Mouse (Mus musculus) gastrocnemius, postnatal 36 days (tissue): Measurements from ENCODE around the gene Il1rn. TPM values are rescaled to one million over a fixed set of nuclear protein-coding genes. Genes with fewer than 3 reads are reported as not detected.

ENCODE experiments used
- DNase-seq, 2 experiments: peaks; one replicate each; pipeline ENCODE4 v3.0.0; 2022
- intact Hi-C: fragments of 180-260 bp; cut with DNase I; formaldehyde crosslinking; loops from one replicate; pipeline ENCODE4 v1.15.1; 2025
- long read RNA-seq, 2 experiments: library from polyadenylated mRNA; stranded (forward); transcript quantifications; one replicate each; pipeline ENCODE4 v2.0.0; 2021
- total RNA-seq, 2 experiments: library from RNA; stranded (reverse); gene quantifications; 2 replicates each; pipeline ENCODE4 v1.2.3; 2021

The Il1rn gene
- total RNA-seq, result not detected
- long read RNA-seq, experiment 1, result 0 reads
- long read RNA-seq, experiment 2, result 0 reads

DNA sequence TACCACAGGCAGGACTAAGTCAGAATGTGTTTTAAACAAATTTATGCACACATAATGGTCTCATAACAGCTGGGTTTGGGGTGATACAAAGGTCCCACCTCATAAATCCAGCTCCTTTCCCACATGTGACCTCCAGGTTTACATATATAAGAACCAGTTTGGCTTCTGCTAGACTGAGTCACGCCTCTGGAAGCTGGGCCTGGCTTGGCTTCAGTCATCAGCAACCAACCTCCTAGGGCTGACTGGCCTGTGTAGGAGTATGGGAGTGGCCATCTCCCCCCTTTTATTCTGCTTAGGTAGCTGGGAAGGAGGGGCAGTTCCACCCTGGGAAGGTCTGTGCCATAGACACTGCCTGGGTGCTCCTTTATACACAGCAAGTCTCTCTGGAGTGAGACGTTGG, at the start of gene Il1rn:
Gene Il1rn, plus strand, starts transcription at position 309 of the 400 bp plus-strand sequence.
- intact Hi-C loops, result no loop called here
- DNase-seq, result no peak

DNA sequence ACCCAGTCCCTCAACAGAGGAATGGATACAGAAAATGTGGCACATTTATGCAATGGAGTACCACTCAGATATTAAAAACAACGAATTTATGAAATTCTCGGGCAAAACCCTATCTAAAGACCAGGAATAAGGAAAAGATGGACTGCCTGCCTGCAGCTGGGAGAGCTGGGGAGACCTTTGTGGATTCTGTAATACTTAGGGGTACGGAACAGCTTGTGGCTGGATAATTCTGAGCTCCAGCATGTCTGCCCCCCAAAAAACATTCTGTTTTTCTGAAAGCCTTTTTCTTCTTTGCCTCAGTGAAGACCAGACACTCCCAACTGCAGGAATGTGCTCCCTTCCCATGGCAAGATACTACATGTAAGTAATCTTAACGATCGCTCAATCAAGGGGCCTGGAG, 45.8 kb upstream of the Il1rn start, which contains the start of gene Il1f10:
Gene Il1f10, plus strand, starts transcription at position 301 of the 400 bp plus-strand sequence.
- intact Hi-C loops, result no loop called here

DNA sequence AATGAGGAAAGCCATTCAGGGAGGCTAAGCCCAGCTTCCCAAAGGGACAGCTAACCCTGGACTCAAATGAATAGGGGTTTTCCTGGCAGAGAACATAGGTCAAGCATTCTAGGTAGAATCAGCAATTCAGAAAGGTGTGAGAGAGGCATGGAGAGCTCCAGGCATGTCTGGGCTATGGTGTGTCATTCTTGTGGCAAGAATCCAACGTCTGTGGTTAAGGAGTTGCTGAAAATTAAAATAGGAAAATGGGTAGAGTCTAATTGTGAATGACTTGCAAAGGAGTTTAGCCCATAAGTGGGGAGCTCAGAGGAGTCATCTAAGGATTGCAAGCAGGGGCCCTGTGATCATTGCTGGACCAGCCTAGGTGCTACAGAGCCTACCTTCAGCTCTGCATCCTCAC, 42.0 kb upstream of the Il1rn start:
- intact Hi-C loops, result loop anchor here (5.0 kb wide), 1 partner anchor 273 kb away; no protein-coding TSS in a partner anchor
- no peak for DNase-seq

More for the DNA sequence above, 45.8 kb upstream of the Il1rn start, which contains the start of gene Il1f10:
- no peak for DNase-seq

DNA sequence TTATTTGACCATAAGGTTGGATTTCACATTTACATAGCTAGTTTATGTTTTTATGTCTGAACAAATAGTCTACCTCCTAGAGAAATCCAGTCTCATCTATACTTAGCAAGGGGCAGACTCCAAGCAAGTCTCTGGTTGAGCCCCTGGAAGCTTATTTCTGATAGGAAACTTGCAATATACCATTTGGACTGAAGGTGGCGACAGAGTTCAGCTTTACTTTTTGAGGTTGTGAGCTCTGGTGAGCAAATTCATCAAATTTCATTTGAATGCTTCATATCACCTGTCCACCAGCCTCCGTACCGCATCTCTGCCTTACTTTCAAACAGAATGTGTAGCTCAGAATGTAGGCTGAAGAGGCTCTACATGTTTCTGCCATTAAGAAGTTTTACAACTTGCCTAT, 39.8 kb upstream of the Il1rn start:
- no peak for DNase-seq
- intact Hi-C loops, result loop anchor here (2.0 to 5.0 kb wide), 2 partner anchors 108 to 270 kb away; no protein-coding TSS in a partner anchor

DNA sequence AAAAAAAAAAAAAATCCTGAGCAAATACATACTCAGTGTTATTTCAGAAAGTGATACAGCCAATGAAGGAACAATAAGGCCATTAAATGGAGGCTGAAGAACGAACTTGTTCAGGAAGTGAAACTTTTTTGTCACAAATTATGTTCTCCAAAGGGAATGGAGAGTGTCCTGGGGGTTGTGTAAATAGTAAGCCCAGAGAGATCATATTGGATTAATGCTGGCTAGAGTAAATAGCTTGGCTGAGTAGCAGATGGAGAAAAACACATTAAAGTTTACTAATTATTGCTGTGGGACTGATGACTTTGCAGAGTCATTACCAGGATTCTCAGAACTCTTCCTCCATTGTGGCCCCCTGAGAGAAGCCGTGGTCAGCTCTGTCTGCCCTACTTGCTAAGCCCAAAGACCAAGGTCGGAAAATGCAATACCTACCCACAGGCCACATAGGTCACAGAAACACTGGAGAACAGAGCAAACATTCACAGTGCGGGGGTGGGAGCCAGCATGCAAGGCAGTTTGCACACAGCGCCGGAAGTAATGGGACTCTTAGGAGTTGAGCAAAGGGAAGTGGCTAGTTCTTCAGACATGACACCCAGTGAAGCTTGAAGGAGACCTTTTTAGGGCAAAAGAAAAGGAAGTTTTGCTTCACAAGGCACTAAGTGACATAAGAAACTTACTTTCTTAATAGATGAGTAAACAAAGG, 25.2 kb upstream of the Il1rn start:
- intact Hi-C loops, result no loop called here
- no peak for DNase-seq

DNA sequence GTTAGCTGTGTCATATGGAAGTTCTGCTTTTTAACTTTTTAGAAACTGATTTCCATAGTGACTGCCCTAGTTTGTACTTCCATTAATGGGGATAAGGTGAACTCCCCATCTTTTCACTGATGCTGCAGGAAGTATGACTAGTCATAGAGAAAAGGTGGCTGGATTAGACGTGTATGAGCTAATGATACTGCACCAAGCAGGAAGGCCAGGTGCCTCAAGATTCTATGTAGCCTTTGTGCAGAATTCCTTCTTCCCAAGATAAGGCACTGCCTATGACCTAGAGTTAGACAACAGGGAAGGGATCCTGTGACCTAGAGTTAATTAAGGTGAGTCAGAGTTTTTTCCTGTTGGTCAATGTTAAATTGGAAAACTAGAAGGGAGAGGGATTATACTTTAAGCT, 19.7 kb upstream of the Il1rn start:
- DNase-seq, result no peak
- intact Hi-C loops, result no loop called here

DNA sequence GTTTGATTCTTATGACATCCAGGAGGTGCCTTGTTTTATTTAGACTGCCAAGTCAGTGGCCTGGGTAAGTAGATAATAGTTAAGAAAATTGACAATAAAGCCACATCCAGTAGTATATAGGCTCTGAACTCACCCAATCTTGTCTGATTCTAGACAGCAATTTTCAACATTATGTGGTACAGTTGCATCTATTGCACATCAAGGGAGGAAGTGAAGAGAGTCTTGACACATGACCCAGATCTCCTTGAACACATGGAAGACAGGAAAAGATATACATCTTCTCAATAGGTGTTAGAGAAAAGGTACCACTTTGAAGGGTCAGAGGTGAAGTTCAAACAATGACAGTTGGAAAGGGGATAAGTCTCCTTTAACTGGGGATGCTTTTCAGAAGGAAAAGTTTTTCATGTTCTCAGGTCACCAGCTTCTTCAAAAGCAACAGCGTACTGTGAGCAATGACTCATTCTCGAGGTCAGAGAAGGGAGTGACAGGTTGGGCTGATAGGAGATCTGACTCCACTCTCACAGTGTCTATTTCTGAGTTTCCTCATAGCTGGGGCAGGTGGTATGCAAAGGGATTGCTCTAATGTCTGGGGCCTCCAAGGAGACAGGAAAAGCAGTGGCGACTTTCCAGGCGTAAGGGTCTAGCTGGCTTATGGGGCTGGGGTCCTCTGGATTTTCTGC, 18.6 kb upstream of the Il1rn start:
- DNase-seq, result no peak
- intact Hi-C loops, result no loop called here

DNA sequence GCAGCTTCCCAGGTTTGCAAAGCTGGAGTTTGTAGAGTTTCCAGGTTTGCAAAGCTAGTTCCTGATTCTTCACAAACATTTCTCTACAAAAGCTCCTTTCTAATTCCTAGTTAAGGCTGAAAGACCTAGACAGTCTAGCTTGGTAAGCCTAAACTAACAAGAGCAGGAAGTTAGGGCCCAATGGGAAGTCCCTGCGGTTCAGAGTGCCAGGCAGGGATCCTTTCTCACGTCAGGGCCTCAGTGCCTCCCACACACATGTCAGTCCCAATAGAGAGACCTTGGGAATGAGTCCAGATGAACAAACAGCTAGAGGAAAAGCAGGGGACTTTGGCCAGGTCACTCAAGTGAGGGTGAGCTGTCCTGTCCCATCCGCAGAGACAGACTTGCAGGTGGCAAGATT, 1.3 kb upstream of the Il1rn start:
- intact Hi-C loops, result no loop called here
- DNase-seq, result no peak

DNA sequence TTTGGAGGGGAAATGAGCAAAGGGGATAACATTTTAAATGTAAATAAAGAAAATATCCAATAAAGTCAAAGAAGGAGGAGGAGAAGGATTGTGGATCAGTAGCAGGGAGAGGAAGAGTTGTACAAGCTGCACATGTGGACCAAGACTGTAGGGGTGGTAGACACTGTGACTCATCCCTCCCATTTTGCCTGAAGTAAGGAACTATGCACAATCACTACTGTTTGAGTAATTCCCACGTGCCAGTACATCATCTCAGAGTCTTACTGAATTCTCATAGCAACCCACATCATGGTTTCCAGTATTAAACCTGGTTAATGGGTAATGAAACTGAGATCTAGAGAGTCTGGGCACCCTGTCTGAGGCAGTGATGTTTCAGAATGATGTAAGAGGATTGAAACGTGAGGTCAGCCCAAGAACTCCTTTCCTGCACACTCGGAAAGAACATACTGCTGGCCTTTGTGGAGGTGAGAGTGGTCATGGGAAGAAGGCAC, 4.8 kb downstream of the Il1rn start:
- intact Hi-C loops, result no loop called here
- no peak for DNase-seq

DNA sequence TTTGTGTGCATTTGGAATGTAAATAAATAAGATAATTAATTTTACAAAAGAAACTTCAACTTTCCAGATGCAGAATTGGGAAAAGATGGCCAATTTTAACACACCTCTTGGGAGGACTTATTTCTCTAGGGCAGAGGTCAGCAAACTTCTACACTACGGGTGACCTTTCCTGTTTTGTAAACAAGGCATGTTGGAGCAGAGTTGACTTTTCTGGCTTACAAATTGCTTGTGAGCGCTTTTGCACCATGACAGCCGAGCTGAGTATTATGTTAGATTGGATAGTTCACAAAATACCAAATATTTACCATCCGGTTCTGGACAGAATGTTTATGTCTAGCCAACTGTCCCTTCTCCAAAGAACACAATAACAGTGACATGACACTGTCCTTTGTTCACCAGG, 8.0 kb downstream of the Il1rn start:
- no peak for DNase-seq
- intact Hi-C loops, result no loop called here

DNA sequence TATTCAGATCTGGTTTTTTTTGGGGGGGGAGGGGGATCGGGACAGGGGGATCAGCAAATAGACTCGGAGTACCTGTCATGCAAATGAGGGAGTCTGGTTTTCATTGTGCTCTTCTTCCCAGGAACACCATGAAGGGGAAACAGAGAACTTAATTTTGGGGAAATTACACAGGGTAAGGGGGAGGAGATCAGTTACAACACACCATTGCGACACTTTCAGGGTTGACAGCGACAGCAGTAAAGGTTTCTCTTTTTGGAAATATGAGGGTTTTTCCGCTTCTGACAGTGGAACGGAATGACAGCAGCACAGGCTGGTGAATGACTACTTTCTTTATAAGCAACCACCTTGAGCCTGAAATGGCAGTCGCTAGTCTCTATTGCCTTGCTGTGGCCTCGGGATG, 8.4 kb downstream of the Il1rn start:
- DNase-seq, result no peak
- intact Hi-C loops, result no loop called here

DNA sequence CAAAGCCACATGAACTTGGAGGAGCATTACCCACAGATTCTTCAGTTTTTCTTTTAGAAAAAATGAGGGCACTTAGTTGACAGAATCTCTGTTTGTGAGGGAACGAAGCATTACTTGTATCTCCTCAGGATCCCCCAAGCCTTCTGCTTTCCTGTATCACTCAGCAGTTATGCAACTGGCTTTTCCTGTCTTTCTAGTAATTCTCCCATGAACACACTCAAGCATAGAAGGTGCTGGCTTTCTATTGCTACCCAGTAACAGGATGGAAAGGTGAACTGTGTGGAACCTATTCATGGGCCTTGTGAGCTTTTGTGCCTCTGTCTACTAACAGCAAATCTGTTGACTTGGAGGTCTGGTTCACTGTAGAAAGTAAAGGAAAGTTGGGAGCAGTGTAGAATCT, 11.3 kb downstream of the Il1rn start:
- intact Hi-C loops, result no loop called here
- no peak for DNase-seq

DNA sequence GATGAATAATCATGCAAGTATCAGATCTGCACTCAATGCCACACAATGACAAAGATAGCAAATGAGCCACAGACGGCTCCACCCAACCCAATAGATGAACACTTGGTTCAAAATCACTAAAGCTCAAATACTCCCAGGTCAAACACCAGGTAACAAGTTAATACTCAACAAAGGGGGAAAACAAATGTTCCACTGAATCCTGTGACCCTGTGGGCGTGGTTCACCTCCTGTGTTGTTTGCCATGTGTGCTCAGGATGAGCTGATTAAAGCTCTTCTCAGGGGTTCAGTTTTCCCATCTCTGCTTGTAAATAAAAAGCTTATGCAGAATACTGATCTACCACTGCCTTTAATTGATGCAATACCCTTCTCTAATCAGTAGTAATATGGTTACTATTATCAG, 14.5 kb downstream of the Il1rn start:
- intact Hi-C loops, result no loop called here

DNA sequence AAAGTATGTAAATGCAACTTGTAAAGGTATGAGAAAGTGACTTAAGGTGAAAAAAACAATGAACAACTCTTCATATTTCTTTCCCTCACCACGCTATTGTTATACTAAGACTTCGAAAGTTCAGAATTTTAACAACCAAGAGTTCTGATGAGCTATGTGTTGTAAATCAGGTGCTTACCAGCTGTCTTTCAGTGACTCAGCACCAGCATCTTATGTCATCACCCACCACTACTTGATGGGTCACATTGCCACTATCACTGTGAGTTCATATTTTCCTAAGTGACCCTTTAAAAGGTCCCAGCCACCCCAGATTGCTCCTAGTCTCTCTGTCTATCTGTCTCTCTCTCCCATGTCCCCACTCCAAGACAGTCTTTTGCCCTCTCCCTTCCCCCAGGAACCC, 16.4 kb downstream of the Il1rn start:
- intact Hi-C loops, result no loop called here
- DNase-seq, result no peak

More for the DNA sequence above, 14.5 kb downstream of the Il1rn start:
- DNase-seq, result no peak

DNA sequence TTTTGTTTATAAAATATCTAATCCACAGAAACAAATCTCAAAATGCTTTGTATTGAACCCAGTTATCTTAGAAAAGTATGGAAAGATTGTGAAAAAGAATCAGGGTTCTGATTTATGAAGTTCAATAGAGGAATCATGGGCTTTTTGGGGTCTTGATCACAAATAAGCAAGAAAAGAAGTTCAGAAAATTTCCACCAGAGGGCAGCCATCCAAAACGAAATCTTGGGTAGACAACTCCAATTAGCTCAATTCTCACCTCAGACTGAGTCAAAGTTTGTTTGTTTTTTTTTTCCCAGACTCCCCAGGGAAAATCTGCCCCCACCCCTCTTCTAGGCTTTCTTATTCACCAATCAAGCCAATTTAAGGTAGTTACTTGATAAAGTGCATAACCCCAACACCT, 21.0 kb downstream of the Il1rn start:
- intact Hi-C loops, result no loop called here
- DNase-seq, result no peak

DNA sequence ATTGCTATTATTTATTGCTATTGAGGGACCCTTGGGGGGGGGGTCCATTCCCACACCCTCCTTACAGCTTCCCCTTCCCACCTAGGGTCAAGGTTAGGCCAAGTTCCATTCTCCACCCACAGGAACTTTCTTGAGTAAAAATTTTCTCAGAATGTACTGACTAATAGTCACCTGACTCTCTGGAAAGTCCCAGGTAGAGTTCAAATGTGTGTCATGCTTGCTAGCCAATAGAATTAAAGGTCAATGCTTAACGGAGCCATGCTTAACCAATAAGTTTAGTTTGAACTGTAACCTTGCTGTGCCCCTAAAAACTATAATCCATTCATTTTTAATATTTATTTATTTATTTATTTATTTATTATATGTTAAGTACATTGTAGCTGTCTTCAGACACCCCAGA, 22.7 kb downstream of the Il1rn start:
- intact Hi-C loops, result no loop called here
- no peak for DNase-seq

DNA sequence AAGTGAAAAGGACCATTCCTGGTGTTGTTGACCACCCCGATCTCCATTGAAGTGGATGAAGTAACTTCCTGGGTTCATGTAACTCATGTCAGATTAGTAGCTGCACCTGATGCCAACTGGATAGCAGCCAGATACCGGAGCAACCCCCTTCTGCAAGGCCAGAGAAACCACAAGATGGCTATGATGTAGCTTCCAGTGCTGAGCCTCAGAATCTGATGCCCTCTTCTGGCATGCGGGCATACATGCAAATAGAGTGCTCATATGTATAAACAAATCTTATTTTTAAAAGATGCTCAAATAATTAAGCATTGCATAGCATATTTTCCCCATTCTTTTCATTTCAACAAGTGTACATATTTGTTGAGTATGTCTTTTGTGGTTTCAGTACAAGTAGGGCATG, 27.2 kb downstream of the Il1rn start:
- intact Hi-C loops, result no loop called here
- no peak for DNase-seq

DNA sequence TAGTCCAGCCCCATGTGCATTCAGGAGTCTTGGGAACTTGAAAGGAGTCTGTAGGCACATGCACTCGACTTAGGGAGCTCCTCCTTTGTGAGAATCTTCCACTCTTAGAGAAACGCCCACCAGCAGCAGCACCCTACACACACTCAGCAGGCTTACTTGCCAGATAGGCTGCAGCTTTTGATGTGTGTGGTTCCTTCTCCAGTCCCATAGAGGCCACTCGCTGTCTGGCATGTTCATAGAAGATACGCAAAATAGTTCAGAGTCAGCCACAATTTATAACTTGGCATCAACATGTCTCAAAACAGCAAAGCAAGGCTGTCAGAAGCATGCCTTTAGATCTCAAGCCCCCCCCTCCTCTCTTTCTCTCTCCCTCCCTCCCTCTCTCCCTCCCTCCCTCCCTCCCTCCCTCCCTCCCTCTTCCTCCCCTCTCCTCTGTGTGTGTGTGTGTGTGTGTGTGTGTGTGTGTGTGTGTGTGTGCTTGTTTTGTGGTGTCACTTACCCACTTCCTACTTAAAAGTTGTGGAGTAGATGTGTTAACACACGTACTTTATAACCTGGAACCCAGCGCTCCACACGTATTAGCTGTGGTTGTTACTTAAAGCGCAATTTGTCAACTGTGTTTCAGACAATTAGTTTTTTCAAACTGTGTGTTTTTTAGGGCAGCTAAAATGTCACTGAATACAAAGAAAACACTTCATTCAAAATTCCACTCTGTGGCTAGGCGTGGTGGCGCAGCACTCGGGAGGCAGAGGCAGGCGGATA, 29.7 kb downstream of the Il1rn start:
- intact Hi-C loops, result no loop called here
- no peak for DNase-seq

DNA sequence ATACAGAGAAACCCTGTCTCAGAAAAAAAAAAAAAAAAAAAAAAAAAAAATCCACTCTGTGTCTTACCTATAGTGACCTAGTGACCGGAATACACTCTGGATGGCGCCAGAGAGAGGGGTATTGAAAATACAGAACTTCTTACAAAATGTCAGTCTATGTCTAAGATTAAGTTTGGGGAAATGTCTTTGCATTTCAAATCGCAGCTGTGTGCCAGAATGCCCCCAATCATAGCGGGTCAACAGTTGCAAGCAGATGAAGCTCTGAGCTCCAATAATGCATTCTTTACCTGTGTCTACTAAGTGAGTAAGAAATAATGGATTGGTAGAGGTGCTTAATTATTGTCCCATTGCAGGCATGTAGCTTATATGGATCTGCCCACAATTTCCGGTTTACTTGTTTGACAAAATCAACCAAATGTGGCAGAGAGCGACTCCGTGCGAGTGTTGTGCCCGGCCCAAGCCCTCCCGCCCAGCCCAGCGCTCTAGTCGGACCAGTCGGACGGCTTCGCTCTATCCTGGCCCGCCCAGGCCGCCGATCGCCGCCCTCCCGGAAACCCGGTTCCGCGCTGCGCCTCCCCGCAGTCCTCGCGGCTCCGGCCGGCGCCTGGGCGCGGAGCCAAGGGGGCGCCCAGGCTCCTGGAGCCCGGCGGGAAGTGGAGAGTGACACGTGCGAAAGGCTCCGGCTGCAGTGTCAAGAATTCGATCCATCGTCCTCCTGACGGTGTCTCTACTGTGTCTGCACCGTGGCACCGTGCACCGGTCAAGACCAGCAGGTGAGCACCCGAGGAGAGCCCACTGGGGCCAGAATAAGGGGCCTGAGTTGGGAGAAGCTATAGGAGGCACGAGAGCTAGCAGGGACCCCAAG, 30.6 kb downstream of the Il1rn start, which contains the start of gene Psd4:
Gene Psd4, plus strand, starts transcription at position 551 of the 865 bp plus-strand sequence.
- DNase-seq, result peak in 1 of 2 experiments; percentile 18
- intact Hi-C loops, result no loop called here

DNA sequence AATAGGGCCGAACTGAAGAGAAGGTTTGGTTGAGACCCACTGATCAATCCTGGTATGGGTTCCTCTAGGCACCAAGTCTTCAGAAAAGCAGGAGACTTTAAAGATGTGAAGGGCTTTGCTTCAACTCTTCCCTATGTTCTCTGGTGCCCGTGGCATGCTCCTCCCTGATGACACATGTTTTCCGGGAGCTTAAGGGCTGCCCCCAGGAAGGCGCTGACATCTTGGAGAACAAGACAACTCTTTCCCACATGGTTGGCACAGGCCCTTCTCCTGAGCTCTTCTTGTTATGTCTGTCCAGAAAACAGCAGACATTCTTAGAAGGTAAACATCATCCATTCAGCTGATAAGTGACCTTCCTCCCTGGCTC, 31.2 kb downstream of the Il1rn start:
- no peak for DNase-seq
- intact Hi-C loops, result no loop called here
